Mouse (Mus musculus): ENCODE data around the gene Gm3409.
"Not testable (repeated sequence)": the region's sequence is repeated elsewhere in the genome, so short reads cannot be mapped to it uniquely, and the experiment has no call there.

- TF ChIP-seq CTCF (IDR thresholded peaks at IDR 0.05; ENCODE audit: low read depth, low read length); POLR2A (IDR thresholded peaks at IDR 0.05; ENCODE audit: extremely low read depth, insufficient read depth, low read length): not testable (repeated sequence)
Observed at GRCm38 (mm10) chr5:146571830-146572734, 34.6 kb downstream of the Gm3409 start.

All from liver, adult 2 months (tissue).